Mouse (Mus musculus) hindbrain, embryonic 14.5 days (tissue): ENCODE results near the gene Chaf1a. TPM values are rescaled to one million over a fixed set of nuclear protein-coding genes. Genes with fewer than 3 reads are reported as not detected.

Experiments
- ATAC-seq: fragments of 200-750 bp; cut with Nextera tagmentation; 2 replicates; pipeline ENCODE4 v1.8.0; 2017; ENCODE audit warnings: moderate number of reproducible peaks, mild to moderate bottlenecking, moderate TSS enrichment, moderate library complexity; ENCODE audit not compliant: low FRiP score
- DNase-seq: peaks from one replicate; pipeline ENCODE4 v3.0.0-alpha.2; 2015; ENCODE audit warnings: low spot score
- H3K27ac ChIP-seq: fragments of 300-500 bp; sonication (generic); 2 replicates; pipeline ENCODE4 v1.5.1; 2014; ENCODE audit warnings: mild to moderate bottlenecking, moderate library complexity
- H3K27me3 ChIP-seq: fragments of 300-500 bp; sonication (generic); 2 replicates; pipeline ENCODE4 v1.6.1; 2014; ENCODE audit warnings: mild to moderate bottlenecking, low read length, mixed read lengths; ENCODE audit not compliant: control insufficient read depth, insufficient read depth
- H3K36me3 ChIP-seq: fragments of 300-500 bp; sonication (generic); replicated peaks from 2 replicates; pipeline ENCODE4 v1.6.1; 2014; ENCODE audit not compliant: control insufficient read depth, insufficient read depth
- H3K4me1 ChIP-seq: fragments of 300-500 bp; sonication (generic); replicated peaks from 2 replicates; pipeline ENCODE4 v1.6.1; 2014; ENCODE audit warnings: antibody characterized with exemption, low read length, mixed read lengths; ENCODE audit not compliant: control insufficient read depth, insufficient read depth
- H3K4me2 ChIP-seq: fragments of 300-500 bp; sonication (generic); replicated peaks from 2 replicates; pipeline ENCODE4 v1.6.1; 2014; ENCODE audit warnings: mild to moderate bottlenecking, moderate library complexity
- H3K4me3 ChIP-seq: fragments of 300-500 bp; sonication (generic); replicated peaks from 2 replicates; pipeline ENCODE4 v1.5.1; 2014; ENCODE audit warnings: mild to moderate bottlenecking, low read length
- H3K9ac ChIP-seq: fragments of 300-500 bp; sonication (generic); 2 replicates; pipeline ENCODE4 v1.6.1; 2014
- H3K9me3 ChIP-seq: fragments of 300-500 bp; sonication (generic); 2 replicates; pipeline ENCODE4 v1.6.1; 2016; ENCODE audit warnings: low read length; ENCODE audit not compliant: control insufficient read depth
- WGBS: fragments of 180-500 bp; shearing (Covaris S2); extraction: QIAGEN DNeasy Blood & Tissue Kit; methylation state at CpG from one replicate; pipeline ENCODE4 v1.1.7; 2014; 5-methylcytosine and 5-hydroxymethylcytosine counted together
- polyA plus RNA-seq: library from polyadenylated mRNA; unstranded; fragments of >200 nt; fragmentation: Nextera tagmentation; extraction: Ambion mirVana; gene quantifications from 2 replicates; pipeline ENCODE4 v1.2.1, GENCODE M21; 2014

The Chaf1a gene
- polyA plus RNA-seq, 1 experiment from 2014 or later = 3.1 TPM

- H3K4me2 ChIP-seq = no peak overlapping the region
- no peaks in the 10 kb centered on the region for H3K9me3 ChIP-seq
- H3K9ac ChIP-seq = no peak overlapping the region
- H3K27me3 ChIP-seq = no peaks in the 10 kb centered on the region
- H3K4me3 ChIP-seq = no peak overlapping the region
- H3K4me1 ChIP-seq = peaks cover 13% of the 10 kb centered on the region; the same call in 1 of the 2 replicates
- H3K36me3 ChIP-seq = peaks cover 67% of the 10 kb centered on the region
- WGBS = 76% methylated on average over 20 of the region's 20 CpGs
- H3K27ac ChIP-seq = no peak overlapping the region
- DNase-seq (no peak), ATAC-seq (peak; percentile 24; the same call in 1 of the 2 replicates)
Observed at GRCm38 (mm10) chr17:56018347-56019131, 21.7 kb upstream of the Chaf1a start.

GRCm38 (mm10) chr17:56020400-56021084 lies 19.7 kb upstream of the Chaf1a start:
- no peak overlapping the region for H3K4me3 ChIP-seq
- H3K4me1 ChIP-seq = peaks cover 14% of the 10 kb centered on the region; the same call in 1 of the 2 replicates
- peaks cover 47% of the 10 kb centered on the region for H3K36me3 ChIP-seq
- 0 out of 2 replicates have a peak overlapping the region, but pooled peaks have one; percentile 11 for H3K27ac ChIP-seq
- H3K9me3 ChIP-seq = no peaks in the 10 kb centered on the region
- no peak overlapping the region for H3K9ac ChIP-seq
- DNase-seq = no peak
- 86% methylated on average over 6 of the region's 6 CpGs for WGBS
- H3K27me3 ChIP-seq = no peaks in the 10 kb centered on the region
- H3K4me2 ChIP-seq = no peak overlapping the region
- 0 out of 2 replicates have a peak, but pooled peaks have one; percentile 2 for ATAC-seq

DNA sequence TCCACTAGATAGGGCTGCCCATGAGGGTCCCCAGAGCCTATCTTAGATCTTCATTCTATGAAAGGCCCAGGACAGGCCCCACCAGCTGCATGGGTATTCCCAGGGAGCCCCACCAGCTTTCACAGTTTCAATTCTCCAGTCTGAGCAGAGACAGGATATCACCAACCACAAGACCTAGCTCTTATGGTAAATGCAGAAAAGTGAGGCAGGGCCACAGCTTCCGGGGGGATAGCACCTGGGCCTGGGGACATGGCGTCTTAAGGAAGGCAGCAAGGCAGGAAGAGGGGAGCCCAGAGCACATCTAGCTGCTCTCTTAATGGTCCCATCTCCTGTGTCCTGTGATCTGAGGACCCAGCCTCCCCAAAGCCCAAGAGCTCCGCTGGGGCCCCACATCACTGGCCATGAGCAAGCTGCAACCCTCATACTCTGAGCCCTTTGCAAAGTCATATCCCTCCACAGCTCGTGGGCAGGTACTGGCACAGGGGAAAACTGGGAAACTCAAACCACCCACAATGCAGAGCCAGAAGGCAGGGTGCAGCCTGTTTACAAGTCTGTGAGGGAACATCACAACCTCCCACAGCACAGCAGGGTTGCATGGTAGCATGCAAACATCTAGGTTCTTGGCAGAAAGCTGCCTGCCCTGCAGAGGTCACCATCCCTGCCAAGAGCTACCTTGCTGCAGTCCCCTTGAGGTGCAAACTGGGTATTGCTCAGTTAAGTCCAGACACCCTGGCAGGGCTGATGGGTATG lies 18.9 kb upstream of the Chaf1a start:
- Histone ChIP-seq H3K4me2 (no peak overlapping the region), H3K27ac (peak overlapping the region; percentile 34; the same call in 1 of the 2 replicates), H3K9ac (0 out of 2 replicates have a peak overlapping the region, but pooled peaks have one; percentile 12), H3K27me3 (no peaks in the 10 kb centered on the region), H3K9me3 (no peaks in the 10 kb centered on the region), H3K4me1 (peaks cover 14% of the 10 kb centered on the region; the same call in 1 of the 2 replicates), H3K4me3 (no peak overlapping the region), H3K36me3 (peaks cover 39% of the 10 kb centered on the region)
- ATAC-seq = no peak
- WGBS = 88% methylated on average over 4 of the region's 4 CpGs
- no peak for DNase-seq

- H3K36me3 ChIP-seq = peaks cover 33% of the 10 kb centered on the region
- H3K27me3 ChIP-seq = no peaks in the 10 kb centered on the region
- H3K9me3 ChIP-seq = no peaks in the 10 kb centered on the region
- peaks cover 14% of the 10 kb centered on the region; the same call in 1 of the 2 replicates for H3K4me1 ChIP-seq
- no peak overlapping the region for H3K4me2 ChIP-seq
- DNase-seq = no peak
- WGBS = 40% methylated on average over 2 of the region's 2 CpGs
- peak overlapping the region; percentile 28; the same call in 1 of the 2 replicates for H3K27ac ChIP-seq
- no peak overlapping the region for H3K4me3 ChIP-seq
- no peak overlapping the region for H3K9ac ChIP-seq
- ATAC-seq = no peak
Observed at GRCm38 (mm10) chr17:56022131-56022988, 17.9 kb upstream of the Chaf1a start.

- H3K4me1 ChIP-seq = peaks cover 14% of the 10 kb centered on the region; the same call in 1 of the 2 replicates
- no peak overlapping the region for H3K4me2 ChIP-seq
- DNase-seq (no peak), ATAC-seq (no peak)
- 81% methylated on average over 4 of the region's 4 CpGs for WGBS
- no peak overlapping the region for H3K4me3 ChIP-seq
- no peak overlapping the region for H3K9ac ChIP-seq
- H3K27ac ChIP-seq = 0 out of 2 replicates have a peak overlapping the region, but pooled peaks have one; percentile 28
- no peaks in the 10 kb centered on the region for H3K9me3 ChIP-seq
- H3K36me3 ChIP-seq = peaks cover 33% of the 10 kb centered on the region
- H3K27me3 ChIP-seq = no peaks in the 10 kb centered on the region
Observed at GRCm38 (mm10) chr17:56022989-56023290, 17.3 kb upstream of the Chaf1a start.

DNA sequence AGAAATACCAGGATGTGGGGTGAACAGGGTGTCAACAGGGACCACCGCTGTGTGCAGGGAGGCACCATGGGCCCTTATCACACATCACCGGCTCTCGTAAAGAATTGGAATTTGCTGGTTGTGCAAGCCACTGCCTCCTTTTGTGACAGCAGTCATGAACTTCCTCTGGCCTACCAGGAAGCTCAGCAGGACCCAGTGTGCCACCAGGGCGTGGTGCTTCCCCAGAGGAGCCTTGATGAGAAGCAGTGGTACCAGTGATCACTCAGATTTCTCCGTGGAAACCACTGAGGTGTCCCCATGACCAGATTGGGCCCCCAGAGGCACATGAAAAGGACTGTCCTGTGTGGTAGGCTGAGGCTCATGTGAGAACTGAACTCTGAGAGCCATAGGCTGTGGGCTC lies 16.9 kb upstream of the Chaf1a start:
- WGBS = 78% methylated on average over 5 of the region's 5 CpGs
- Histone ChIP-seq H3K4me3 (no peak overlapping the region), H3K27me3 (no peaks in the 10 kb centered on the region), H3K36me3 (peaks cover 30% of the 10 kb centered on the region), H3K4me1 (peaks cover 14% of the 10 kb centered on the region; the same call in 1 of the 2 replicates), H3K9me3 (no peaks in the 10 kb centered on the region), H3K27ac (0 out of 2 replicates have a peak overlapping the region, but pooled peaks have one; percentile 28), H3K9ac (no peak overlapping the region), H3K4me2 (no peak overlapping the region)
- DNase-seq (no peak), ATAC-seq (no peak)

DNA sequence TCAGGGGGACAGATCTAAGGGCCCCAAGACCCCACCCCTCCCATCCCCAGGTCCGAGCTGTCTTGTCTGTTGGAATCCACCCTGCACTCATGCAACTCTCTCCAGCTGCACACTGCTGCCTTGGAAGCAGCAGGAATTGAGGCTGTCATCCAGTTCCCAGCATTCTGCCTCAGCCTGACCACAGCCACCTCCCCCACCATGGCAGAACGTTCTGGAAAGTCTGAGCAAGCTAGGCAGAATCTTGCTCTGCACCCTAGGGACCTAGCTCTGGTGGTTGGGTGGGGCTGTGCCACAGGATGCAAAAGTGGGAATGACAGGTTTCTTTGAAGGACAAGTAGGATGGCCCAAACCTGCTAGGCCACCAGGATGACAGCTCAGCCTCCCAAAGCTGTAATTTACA lies 15.8 kb upstream of the Chaf1a start:
- Histone ChIP-seq H3K4me2 (no peak overlapping the region), H3K27ac (no peak overlapping the region), H3K4me3 (no peak overlapping the region), H3K36me3 (peaks cover 28% of the 10 kb centered on the region), H3K27me3 (no peaks in the 10 kb centered on the region), H3K4me1 (peaks cover 14% of the 10 kb centered on the region; the same call in 1 of the 2 replicates), H3K9me3 (no peaks in the 10 kb centered on the region), H3K9ac (no peak overlapping the region)
- no peak for ATAC-seq
- no peak for DNase-seq
- 69% methylated on average over 2 of the region's 2 CpGs for WGBS

DNA sequence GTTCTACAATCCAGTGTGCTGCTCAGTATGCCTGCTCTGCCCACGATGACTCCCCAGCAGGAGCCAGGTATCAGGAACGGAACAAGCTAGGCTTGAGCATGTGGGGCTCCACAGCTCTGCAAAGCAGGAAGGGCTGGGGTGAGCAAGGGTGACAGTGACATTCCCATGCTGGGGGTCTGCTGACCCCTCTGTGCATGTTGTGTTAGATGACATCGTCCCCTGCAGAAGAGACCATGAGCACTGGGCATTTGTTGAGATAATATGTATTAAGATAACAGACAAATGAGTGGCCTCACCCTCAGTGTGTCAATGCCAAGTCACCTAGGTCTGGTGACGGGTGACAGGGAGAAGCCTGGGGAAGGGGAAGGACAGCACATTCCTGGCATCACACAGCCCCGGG lies 15.3 kb upstream of the Chaf1a start:
- DNase-seq (no peak), ATAC-seq (no peak)
- Histone ChIP-seq H3K27ac (no peak overlapping the region), H3K9ac (no peak overlapping the region), H3K4me3 (no peak overlapping the region), H3K27me3 (no peaks in the 10 kb centered on the region), H3K36me3 (peaks cover 23% of the 10 kb centered on the region), H3K4me2 (no peak overlapping the region), H3K4me1 (peaks cover 14% of the 10 kb centered on the region; the same call in 1 of the 2 replicates), H3K9me3 (no peaks in the 10 kb centered on the region)
- WGBS = 87% methylated on average over 5 of the region's 5 CpGs
